Mouse (Mus musculus) kidney, postnatal 25 days (tissue): ENCODE data around the gene Isg20l2.

Experiments
- DNase-seq, 2 experiments: peaks; one replicate each; pipeline ENCODE4 v3.0.0; 2021; ENCODE audit warnings: mixed read lengths in 2 of 2

The Isg20l2 gene

GRCm38 (mm10) chr3:87948378-87949265, 18.5 kb downstream of the Isg20l2 start, which contains the start of gene Crabp2:
Crabp2 (plus strand) TSS chr3:87948666.
- DNase-seq = no peak

DNA sequence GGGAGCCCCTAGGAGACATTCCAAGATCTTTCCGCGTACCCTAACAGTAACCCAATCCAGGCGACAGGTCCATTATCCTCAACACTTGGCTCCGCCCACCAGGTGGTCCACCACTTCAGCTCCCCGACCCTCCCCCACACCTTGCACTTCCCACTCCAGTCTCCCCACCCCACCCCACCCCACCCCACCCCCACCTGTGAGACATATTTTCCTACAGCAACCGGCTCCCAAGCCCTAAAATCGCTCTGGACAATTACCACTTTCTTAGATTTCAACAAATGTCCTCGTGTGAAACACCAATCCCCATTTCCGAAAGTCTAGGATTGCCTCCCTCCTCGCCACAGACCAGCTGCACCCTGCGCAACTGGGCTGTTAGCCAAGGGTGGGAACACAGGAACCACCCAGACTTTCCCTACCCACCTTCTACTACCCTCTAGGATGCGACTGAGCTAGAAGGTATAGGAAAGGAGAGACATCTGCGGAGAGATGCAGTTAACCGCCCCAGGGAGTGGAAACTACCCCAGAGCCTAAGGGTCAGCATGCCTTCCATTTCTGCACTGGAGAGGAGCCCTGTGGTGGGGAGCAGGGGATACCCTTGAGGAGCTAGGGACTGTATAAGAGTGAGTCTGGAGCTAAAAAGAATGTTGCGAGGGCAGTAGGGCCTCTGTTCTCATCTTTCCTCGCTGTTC, 19.3 kb downstream of the Isg20l2 start:
- no peak for DNase-seq

- DNase-seq = no peak
Observed at GRCm38 (mm10) chr3:87949955-87950515, 19.9 kb downstream of the Isg20l2 start.

DNA sequence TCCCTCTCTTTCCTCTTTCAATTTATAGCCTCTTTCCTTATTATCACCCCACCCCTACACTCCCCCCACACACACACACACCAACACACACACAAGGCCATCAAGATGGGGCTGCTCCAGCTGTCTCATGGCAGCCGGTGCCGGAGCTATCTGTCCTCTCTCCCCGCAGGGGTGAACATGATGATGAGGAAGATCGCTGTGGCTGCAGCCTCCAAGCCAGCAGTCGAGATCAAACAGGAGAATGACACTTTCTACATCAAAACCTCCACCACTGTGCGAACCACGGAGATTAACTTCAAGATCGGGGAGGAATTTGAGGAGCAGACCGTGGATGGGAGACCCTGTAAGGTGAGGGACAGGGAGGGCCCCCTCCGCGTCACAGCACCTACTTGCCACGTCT, 21.8 kb downstream of the Isg20l2 start:
- DNase-seq = no peak

GRCm38 (mm10) chr3:87952440-87952839, 22.3 kb downstream of the Isg20l2 start:
- DNase-seq = no peak

DNA sequence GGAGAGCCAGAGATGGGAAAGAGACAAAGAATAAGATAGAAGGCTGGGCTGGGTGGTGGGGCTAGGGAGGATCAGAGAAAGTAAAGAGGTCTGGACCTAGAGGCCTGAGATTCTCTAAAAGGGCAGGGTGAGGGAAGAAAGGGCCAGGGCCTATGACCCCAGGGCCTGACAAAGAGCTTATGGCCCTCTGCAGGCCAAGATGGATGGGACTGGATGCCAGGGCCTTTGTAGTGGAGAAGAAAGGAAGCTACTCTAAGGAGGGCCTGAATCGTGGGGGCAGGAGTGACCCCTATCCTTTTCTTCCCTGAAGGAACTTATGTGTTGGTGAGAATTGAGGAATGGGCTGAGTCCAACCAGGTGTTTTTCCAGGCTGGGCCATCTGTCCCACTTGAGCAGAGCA, 27.9 kb downstream of the Isg20l2 start:
- no peak for DNase-seq

GRCm38 (mm10) chr3:87958476-87958875, 28.4 kb downstream of the Isg20l2 start:
- no peak for DNase-seq

- DNase-seq = no peak
Observed at GRCm38 (mm10) chr3:87958967-87959366, 28.9 kb downstream of the Isg20l2 start.

- DNase-seq = no peak
Observed at GRCm38 (mm10) chr3:87959371-87959770, 29.3 kb downstream of the Isg20l2 start.

GRCm38 (mm10) chr3:87960191-87960585, 30.1 kb downstream of the Isg20l2 start:
- no peak for DNase-seq

DNA sequence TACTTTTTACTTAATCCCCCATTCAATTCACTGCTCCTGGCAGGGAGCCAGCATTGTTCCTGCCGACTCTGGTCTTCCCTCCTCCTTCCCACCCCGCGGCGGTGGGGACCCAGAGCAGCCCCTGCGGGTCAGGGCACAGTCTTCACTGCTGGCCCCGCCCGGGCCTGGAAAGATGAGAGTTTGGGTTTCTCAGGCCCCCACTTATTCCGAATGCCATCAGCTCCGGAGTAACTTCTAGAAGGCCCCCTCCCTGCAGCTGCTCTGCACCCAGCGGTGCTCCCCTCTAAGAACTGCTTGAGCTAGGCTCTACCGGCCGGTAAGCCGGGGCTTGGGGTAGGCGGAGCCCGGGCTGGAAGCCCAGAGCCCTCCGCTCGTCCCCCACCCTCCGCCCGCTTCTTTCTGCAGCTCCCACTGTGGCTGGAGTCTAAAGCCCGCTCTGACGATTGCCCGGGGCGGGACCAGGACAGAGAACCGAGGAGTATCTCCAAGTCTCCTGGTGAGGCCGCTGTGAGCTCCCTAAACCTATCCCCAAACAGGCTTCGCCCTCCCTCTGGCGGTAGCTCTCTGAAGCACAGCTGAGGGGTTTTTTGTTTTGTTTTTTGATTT, 30.6 kb downstream of the Isg20l2 start:
- DNase-seq = peak; percentile 92 to 95

- peak; percentile 56 to 72 for DNase-seq
Observed at GRCm38 (mm10) chr3:87970184-87970938, 40.2 kb downstream of the Isg20l2 start.

- DNase-seq = peak; percentile 74 to 80
Observed at GRCm38 (mm10) chr3:87970939-87971488, 40.9 kb downstream of the Isg20l2 start, which contains the start of gene Nes. Nes (plus strand) TSS chr3:87971078.

DNA sequence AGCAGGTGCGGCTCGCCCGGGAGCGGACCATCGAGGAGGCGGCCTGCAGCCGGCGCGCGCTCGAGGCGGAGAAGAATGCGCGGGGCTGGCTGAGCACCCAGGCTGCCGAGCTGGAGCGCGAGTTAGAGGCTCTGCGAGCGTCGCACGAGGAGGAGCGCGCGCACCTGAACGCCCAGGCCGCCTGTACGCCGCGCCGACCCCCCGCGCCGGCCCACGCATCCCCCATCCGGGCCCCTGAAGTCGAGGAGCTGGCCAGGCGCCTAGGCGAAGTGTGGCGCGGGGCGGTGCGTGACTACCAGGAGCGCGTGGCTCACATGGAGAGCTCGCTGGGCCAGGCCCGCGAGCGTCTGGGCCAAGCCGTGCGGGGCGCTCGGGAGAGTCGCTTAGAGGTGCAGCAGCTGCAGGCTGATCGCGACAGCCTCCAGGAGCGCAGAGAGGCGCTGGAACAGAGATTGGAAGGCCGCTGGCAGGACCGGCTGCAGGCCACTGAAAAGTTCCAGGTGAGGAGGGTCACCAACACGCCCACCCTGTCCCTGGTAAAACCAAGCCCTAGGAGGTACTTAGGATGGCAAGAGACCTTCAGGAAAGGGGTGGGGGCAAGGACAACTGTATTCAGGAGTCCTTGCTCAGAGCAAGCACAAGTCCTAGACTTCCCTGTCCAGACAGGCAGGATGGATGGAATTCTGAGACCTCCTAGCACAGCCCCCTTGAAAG, 41.5 kb downstream of the Isg20l2 start:
- DNase-seq = no peak

- DNase-seq = no peak
Observed at GRCm38 (mm10) chr3:87972203-87972664, 42.1 kb downstream of the Isg20l2 start.

DNA sequence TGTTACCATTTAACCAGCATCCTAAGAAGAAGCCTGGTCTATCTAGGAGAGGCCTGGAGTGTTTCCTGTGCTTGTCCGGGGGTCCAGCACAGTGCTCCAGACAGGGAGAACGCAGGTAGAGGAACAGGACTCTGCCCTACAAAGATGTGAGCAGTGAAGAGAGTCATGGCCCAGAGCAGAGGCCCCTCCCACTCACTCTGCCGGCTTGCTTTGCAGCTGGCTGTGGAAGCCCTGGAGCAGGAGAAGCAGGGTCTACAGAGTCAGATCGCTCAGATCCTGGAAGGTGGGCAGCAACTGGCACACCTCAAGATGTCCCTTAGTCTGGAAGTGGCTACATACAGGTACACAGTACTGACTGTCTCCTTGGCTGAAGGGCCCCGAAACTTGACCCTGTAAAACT, 42.7 kb downstream of the Isg20l2 start:
- DNase-seq = no peak

- no peak for DNase-seq
Observed at GRCm38 (mm10) chr3:87973593-87974380, 43.7 kb downstream of the Isg20l2 start.

DNA sequence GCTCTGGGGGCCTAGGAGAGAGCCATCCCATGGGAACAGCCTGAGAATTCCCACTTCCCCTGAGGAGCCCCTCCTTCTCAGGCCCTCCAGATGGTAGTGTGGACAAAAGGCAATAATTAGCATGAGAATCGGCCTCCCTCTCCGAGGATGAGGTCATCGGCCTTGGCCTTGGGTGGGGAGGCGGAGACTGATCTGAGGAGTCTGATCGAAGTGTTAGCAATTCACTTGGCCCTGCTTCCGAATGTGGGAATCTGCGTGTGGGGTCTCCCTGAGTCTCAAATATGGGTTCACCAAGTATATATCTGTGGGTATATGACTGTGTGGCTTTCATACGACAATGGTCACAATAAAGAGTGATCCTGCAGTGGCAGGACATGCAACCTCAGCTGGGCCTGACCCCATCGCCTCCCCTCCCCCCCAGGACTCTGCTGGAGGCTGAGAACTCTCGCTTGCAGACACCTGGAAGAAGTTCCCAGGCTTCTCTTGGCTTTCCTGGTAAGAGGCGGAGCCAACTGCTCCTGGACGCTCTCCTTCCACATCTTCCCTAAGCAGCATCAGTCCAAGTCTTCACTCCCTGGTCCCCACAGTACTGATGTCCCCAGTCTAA, 44.4 kb downstream of the Isg20l2 start:
- no peak for DNase-seq

GRCm38 (mm10) chr3:87979493-87979892, 49.4 kb downstream of the Isg20l2 start:
- DNase-seq = no peak

DNA sequence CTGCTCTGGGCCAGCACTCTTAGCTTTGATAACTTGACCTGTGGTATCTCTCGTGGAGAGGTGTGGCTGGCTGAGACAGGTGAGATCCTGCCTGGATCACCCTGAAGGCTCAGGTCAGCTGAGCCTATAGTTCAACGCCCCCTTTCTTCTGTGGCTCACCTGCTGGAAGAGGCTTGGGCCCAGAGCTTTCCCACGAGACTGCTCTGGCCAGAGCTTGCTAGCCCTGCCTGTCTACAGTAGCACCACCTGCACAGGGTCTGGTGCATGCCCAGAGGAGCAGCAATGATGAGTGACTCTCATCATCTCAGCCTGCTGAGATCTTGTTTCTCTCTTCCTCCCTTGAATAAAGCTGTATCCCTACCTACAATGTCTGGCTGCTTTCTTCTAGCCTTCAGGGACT, 50.0 kb downstream of the Isg20l2 start:
- DNase-seq = no peak
